Mouse (Mus musculus) retina, postnatal 7 days (tissue): ENCODE data around the gene Kpnb1.

Source experiments
- DNase-seq: peaks from one replicate; pipeline ENCODE4 v3.0.0-alpha.2; 2012; ENCODE audit warnings: low read depth, low spot score

Kpnb1 gene

DNA sequence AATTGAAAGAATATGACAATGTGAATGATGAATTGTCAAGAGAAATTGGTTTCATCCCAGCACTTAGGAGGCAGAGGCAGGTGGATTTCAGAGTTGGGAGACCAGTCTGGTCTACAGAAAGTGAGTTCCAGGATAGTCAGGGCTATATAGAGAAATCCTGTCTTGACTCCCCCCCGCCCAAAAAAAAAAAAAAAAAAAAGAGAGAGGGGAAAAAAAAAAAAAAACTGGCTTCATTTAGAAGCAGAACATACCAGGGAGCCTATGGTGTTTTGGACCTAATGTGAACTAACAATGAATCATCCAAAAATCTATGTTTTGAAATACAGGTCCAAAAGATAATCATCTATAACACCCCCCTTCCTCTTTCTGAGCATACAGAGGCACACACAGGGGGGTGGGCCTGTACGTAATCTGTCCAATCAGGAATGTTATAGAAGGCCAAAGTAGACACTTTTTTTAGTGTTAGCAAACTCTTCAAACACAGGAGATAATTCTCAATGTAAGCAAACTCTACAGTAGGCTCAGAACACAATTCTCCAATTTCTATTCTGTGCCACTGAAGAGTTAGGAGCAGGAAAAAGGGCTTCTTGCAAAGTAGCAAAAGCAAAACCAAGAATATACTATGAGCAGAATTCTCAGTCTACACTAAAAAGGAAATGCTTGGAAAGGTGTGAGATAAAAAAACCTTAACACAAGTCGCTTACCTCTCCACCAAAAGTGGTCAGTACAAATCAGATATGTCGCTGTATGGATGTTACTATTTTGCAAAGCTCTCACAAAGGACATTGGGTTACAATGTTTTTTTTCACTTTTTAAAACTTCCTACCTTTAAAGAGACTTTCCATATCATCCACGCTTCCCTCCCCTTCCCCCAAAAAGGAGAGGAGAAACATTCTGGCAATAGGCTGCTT is 1.7 kb downstream of the Kpnb1 start:
- no peak for DNase-seq

DNA sequence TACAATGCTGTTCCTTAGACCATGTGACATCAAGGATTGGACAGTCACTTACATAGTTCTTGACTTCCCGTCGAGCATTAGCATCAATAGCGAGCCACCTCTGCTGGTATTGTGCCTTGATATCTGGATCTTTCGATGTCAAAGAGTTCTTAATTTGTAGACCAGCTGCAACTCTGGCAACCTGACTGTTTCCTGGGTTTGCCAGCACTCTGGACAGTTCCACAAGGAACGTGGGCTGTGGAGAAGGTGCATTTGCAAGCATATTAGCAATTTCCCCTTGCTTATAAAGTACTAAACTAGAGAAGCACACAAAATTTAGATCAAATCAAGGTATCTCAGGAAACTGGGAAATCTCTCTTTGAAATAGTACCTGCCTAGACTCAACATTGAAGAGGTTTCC is 2.8 kb downstream of the Kpnb1 start:
- no peak for DNase-seq

DNA sequence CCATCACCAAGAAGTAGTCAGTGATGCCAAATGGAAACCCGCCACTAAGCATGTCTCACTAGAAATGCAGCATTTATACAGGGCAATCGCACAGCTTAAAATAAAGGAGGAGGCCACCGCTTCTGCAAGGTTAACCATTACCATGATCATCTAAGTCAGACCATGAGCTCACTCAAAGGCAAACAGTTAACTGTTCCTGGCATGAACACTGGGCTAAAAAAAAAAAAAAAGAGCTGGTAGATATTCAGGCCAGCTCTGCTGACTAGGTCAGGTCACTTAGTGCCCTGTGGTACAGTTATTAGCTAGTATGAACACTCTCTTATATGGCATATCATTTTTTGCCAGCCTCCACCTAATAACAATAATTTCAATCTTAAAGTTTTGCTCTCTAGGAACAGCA is 5.2 kb downstream of the Kpnb1 start:
- no peak for DNase-seq

DNA sequence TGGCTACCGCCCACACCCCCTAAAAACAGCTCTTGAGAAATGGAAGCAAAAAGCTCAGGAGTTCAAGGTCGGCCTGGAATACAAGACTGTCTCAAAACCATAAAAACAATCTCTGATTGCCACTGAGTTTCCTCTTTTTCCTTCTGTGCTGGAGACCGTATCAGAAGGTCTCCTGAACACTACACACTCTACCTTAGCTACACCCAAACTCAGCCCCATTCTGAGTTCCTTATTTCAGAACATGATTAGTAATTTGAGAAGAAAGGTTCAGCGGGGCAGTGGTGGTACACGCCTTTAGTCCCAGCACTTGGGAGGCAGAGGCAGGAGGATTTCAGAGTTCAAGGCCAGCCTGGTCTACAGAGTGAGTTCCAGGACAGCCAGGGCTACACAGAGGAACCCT is 6.6 kb downstream of the Kpnb1 start:
- no peak for DNase-seq

DNA sequence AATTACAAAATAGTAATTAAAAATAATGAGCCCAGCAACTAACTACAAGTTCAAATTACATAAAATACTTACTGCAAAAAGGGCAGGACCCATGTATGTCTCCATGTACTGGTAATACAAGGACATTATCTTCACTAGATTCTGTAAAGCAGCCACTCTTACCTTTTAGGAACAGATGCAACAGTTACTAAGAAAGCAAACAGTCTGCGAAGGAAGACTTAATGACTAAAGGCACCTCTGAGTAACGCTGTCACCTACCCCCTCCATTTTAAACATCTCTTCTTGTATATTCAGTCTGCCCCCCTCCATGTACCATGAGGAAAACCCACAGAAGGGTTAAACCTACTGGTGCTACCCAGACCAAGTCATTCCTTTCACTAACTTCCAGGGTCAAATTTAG is 9.5 kb downstream of the Kpnb1 start:
- no peak for DNase-seq

DNA sequence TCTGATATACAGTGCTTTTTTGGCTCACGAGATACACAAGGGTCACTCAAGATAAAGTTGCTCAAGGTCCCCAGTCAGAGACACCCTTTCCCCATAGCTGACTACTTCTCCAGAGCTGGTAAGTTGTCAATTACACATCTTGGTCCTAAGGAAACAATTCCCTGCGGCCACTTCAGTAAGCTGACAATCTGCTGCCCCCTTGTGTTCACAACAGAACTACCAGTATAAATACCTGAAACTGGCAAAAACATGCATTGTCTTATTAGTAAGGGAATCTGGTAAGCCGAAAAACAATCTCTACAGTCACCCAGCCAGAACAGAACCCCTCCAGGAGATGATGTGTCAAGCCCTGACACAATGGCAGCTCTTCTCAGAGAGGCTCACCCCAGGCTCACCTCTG is 10.8 kb downstream of the Kpnb1 start:
- DNase-seq, result peak; percentile 37

DNA sequence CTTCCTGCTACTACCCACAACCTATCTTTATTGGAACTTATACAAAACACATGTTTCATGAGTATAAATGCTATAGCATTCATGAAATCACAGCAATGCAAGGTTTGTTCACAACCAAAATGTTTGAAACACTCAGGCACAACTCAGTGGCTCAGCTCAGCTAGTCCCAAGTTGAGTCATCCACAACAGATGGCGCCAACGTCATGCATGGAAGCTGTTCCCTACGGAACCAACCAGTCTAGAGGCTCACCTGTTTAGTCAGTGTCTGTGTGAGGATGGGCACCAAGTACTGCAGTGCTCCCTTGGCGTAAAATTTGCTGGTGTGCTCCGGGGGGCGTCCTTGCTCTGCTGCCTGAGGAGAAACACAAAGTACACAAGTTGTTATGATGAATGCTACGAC is 12.2 kb downstream of the Kpnb1 start:
- DNase-seq, result no peak

DNA sequence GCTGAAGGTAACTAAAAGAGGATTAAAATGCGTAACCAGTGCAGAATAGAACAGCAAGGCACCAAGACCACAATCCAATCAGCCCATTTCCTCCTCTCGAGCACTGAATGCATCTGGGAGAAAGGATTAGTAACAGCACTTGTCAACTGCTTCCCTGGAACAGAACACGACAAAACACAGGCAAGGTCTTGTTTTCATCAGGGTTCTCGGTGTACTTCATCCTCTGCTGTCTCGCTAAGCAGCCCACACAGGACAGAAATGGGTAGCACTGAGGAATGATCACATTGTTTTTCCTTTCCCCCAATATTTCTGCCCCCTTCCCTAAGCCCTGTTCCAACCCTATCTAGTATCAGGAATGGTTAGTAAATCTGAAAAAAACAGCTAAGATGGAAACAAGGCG is 27.3 kb downstream of the Kpnb1 start:
- DNase-seq, result no peak

DNA sequence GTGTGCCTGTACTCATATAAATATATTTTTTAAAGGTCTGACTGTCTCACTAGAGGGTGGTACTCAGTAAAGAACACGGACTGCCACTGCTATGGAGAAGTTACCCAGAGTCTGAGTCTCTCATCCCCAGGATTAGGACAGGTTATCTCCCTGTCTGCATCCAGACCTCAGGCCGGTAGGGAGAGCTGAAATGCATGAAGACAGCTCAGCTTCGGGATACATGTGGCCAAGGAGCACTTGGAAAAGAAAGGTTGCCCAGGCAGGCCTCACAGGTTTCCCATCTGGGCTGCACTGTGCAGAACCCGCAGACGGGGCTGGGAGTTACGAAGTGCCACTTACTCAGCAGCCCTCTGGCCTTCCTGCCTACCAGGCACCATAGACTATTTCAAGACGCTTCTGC is 30.7 kb downstream of the Kpnb1 start:
- DNase-seq, result no peak

DNA sequence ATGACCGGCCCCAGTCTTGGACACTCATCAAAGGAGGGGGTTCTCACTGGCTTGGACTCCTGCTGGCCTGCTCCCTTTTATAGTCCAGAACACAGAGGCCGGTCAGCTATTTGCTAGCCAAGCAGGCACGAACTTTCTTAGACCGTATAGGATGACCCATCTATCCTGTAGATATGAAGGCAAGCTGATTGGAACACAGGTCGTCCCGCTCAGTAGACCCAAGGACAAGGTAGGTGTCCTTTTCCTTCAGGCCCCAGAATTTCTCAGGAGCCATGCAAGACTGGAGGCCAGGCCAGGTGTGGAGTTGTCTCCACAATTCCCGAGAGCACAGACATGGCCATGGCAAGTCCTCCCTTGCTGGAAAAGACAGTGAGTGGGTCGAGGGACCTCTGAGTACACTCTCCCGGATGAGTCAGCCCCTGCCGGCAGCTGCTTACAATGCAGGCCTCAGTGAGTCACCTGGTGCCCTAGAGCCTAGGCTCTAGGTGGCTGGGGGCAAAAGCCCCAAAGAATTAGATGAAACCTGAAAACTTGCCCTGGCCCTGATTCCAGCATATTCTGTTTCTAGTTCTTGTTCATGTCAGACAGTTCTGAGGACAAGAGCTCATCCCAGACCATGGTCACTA is 34.9 kb downstream of the Kpnb1 start:
- no peak for DNase-seq

DNA sequence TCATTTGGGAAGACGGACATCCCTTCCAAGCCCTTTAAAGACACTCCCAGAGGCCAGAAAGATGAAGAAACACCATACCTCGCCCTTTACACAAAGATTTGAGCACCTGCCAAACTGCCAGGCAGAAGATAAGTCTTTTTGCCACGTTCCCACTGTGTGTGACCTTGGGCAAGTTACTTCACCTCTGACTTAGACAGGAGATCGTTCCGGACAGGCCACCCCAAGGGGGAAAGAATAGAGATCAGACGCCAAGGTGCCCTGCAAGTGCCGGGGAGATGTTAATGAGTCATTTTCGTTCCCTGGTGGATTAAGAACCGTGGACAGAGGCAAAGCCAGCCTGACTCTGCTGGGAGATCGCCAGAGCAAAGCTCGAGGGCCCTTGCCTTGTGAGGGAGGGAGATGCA is 35.7 kb downstream of the Kpnb1 start:
- no peak for DNase-seq

DNA sequence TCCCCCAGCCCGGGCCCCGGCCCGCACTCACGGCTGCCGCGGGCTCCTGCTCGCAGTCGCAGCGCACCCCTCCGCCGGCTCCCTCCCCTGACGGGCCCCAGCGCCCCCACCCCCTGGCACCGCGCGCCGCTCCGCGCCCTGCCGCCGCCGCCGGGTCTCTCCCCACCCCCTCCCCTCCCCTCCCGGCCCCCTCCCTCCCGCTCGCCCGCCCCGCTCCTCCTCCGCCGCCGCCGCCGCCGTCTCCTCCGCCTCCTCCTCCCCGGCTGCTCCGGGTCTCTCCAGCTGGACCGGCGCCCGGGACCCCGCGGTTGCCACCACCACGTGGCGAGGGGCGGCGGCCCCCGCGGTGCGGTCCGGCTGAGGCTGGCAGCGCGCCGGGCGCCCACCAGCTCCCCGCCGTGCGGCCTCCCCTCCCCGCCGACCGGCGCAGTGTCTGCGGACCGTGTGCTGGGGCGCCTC is 36.3 kb downstream of the Kpnb1 start, which contains the start of gene Tbkbp1:
TSS of gene Tbkbp1 (minus strand) at position 153 of the 459 bp plus-strand sequence.
- DNase-seq, result no peak

DNA sequence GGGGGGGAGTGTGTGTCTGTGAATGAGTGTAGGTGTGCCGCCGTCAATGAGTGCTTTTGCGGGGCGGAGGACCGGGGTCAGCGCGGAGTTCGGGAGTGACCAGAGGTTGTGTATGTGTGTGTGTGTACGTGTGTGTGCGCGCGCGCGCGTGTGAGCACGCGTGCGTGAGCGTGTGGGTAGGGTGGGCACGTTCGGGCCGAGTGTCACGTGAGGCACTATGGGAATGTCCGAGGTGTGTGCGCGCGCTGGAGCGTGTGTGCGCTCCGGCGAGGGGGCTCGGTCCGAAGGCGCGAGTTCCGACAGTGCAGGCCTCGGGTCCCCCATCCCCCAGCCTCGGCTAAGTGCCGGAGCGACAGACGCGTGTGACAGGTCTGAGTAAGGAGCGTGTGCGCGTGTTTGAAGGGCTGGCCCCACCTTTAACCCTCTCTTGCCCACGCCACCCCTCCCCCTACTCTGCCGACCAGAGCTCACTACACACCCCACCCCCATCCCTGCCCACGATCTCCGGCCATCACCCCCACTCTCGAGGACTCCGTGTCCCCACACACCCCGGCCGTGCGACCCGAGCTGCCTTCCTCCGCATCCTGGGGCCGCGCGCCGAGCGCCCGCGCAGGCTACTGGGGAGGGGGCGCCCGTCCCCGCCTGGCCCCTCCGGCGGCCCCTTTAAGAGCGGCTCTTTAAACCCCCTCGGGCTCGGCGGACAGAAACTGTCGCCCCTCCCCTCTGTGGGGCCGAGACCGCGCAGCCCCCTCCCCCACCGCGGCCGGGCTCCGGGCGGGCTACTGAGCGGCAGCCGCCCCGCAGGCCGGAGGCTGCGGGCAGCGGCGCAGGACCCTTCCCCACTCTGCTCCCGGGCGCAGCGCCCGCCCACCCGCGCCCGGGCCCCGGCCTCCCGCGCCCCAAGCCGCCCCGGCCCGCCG is 37.0 kb downstream of the Kpnb1 start:
- DNase-seq, result peak; percentile 43

DNA sequence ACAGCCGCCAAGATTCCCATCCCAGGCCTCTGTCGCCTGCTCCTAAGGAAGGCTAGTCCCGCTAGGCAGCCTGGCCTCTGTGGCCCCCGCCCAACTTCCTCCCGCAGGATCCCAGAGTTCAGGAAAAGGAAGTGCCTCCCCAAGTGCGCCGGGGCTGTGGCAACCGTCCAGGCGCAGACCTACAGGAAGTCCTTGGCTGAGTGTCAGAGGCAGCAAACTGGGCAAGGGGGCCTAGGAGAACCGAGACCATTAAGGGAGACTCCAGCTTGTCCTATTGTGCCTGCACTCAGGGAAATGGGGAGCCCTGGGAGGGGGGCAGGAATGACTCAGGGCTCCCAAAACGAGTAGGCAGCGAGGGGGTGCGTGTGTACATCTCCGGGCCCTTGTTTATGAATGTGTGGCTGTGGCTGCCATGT is 37.7 kb downstream of the Kpnb1 start:
- no peak for DNase-seq

DNA sequence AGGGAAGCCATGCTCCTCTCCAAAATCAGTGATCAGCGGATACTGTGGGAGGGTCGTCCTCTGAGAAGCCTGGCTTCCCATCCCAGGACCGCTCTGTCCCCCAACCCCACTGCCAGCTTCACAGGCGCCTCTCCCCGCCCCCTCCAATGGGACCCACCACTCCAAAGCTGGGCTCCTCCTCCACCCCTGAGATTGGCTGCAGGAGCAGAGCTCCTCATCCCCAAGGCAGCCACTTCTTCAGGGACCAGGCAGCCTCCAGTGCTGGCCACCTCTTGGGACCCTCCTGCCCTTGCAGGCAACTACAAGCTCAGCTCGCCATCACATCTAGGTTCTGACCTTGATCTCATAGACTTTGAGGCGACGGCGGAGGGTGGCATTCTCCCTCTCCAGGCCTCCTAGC is 38.7 kb downstream of the Kpnb1 start:
- DNase-seq, result no peak

DNA sequence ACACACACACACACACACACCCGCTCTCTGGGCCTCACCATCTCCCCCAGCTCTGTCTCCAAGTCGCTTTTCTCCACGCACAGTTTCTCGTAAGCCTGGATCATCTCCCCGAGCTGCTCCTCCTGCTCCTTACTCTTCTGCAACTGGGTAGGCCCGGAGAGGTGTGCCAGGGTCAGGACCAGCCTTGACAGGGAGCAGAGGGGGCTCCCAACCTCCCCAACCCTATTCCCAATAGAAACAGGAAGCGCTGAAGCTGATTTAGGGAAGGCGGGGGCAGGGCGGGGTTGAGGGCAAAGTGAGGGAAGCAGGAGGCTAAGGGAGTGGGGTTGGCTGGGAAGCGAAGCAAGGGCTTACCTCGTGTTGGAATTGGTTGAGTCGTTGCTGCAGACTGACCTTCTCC is 39.1 kb downstream of the Kpnb1 start:
- DNase-seq, result no peak

DNA sequence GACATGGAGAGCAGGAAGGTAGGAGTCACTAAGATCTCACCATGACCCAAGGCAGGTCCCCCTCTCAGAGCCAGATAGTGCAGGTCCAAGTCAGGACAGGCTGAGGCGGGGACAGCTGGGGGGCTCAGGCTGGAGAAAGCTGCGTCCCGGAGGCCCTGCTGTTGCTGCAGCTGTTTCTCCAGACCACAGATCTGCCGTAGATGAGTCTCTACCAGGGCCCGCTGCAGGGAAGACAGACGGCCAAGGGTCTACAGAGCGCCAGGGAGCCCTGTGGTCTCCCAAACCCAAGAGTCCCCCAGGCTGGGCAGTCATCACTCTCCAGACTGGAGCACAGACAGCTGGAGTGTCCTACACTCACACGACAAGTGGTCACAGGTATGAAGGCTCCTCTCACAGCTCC is 40.3 kb downstream of the Kpnb1 start:
- no peak for DNase-seq

DNA sequence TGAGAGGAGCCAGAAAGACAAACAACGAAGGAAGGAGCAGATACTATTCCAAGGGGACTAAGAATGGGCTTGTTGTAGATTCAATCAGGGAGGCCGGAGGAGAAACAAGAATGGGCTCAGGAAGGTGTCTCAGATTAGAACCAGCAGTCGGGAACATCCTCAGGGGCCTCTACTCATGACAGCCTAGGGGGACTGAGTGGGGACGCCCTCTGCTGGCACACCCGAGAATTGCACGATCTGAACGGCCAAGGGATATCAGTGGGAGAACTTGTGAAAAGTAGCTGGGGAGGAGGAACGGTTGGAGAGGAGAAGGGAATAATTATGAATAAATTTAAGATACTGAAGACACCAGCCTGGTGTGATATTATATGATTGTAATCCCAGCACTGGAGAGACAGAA is 41.0 kb downstream of the Kpnb1 start:
- peak; percentile 61 for DNase-seq

DNA sequence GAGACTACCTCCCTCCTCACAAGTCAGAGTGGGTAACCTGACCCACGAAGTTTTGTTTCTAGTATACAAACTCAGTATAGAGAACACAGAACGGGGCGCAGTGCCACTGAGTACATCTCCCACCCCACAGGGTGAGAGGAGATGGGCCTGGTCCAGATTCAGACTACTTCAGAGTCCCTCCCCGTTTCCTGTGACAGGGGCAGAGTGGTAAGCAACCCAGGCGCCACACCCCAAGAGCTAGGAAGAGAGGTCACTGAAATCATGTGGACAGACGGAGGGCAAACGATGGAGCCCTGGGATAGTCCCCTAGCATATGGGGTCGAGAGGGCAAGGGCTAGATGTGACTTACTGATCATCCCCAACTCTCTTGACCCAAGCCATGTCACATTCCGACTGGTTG is 41.7 kb downstream of the Kpnb1 start:
- no peak for DNase-seq

DNA sequence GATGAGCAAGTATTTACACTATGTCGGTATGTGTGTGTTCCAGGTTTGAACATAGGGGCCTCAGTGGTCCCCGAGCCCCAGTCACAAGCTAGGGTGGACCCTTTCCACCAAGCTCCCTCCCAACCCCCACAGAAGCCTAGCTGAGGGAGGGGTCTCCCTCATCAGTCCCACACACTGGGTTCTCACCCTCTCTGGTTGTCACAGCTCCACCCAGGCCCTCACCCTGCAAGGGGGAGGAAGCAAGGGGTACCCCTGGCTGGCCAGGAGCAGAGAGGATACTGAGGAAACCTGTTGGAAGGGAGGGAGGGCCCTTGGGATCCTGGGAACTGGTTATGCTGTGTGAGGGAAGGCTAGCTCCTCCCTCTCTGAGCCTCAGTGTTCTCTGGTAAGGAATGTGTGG is 42.4 kb downstream of the Kpnb1 start:
- no peak for DNase-seq

DNA sequence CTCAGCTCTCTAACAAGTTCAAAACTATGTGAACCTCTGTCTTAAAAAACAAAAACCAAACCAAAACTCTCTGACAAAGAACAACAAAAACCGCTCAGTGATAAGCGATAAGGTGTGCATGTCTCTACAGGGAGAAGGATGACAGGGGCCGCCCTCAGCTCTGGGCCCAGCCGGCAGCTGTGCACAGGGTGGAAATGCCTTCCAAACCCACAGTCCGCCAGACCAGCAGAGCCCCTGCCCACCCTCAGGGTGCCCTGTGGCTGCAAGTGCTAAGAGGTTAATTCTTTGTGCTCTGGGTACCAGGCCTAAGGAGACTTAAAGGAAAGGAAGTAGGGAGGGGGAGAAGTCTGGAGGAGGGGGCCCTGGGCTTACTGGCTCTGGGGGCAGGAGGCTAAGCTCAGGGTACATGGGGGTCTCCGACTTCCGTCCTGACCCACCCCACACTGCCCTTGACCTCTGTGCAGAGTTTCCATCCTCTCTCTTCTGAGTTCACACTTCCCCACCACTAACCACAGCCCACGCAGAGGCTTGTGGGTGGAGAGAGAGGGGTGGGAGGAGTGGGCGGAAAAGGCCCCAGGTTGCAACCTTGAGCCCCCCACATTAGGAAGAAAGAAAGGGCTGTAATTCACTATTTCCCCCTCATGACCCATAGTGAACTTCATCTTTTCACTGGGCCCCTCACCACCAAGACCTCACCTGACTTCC is 44.3 kb downstream of the Kpnb1 start:
- DNase-seq, result no peak
